Comparison of ENCODE assay signal across 15 mouse cellular contexts in the genomic region with DNA sequence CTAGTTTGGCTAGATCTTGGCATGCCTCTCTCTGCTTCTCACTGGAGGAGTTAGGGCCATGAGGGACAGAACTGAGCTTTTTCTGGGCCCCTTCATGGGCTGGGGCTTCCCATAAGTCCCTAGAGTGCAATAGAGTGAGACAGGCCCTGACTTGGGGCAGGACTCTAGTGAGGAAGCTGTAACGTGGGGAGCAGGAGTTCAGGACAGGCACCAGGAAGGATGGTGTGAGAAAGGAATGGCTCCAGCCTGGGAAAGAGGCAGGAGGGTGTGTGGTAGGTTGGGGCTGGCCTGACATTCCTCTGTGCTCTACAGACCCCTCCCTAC. TPM values are rescaled to one million over a fixed set of nuclear protein-coding genes. Genes with fewer than 3 reads are reported as not detected.
DNase-seq lines count a peak whose midpoint lies in the region; ATAC-seq and TF ChIP-seq lines count a peak whose summit lies in the region.
"Had no signal": no experiment of that assay in that cellular context is flagged by ENCODE, and none has a peak within 500 bp of the region (broad histone marks: within the 10 kb centered on the region; RNA-seq: fewer than 3 reads in every experiment).

No protein-coding gene starts in this region.

- H3K36me3 ChIP-seq in hindbrain, embryonic 13.5 days, result peaks cover 78% of the 10 kb centered on the region
- no peaks in the 10 kb centered on the region for H3K36me3 ChIP-seq in hindbrain, embryonic 11.5 days (ENCODE audit: control insufficient read depth, insufficient read depth, low read length)
- H3K36me3 ChIP-seq in midbrain, postnatal 0 days (ENCODE audit: insufficient read depth, low read length), result peaks cover 70% of the 10 kb centered on the region
- peaks cover 66% of the 10 kb centered on the region for H3K36me3 ChIP-seq in midbrain, embryonic 14.5 days (ENCODE audit: control insufficient read depth, insufficient read depth, low read length)
- H3K36me3 ChIP-seq in stomach, embryonic 16.5 days (ENCODE audit: control insufficient read depth, insufficient read depth, low read length), result 0 out of 2 replicates have a peak, but pooled peaks cover 11% of the 10 kb centered on the region

- no peak overlapping the region for H3K4me2 ChIP-seq in hindbrain, embryonic 13.5 days
- H3K4me2 ChIP-seq in hindbrain, embryonic 11.5 days (replicated peaks; ENCODE audit: low read depth, low read length), result no peak overlapping the region
- no peak overlapping the region for H3K4me2 ChIP-seq in midbrain, postnatal 0 days (ENCODE audit: low read depth, low read length, poor library complexity, severe bottlenecking)
- no peak overlapping the region for H3K4me2 ChIP-seq in midbrain, embryonic 14.5 days (ENCODE audit: low read length)
- H3K4me2 ChIP-seq in stomach, embryonic 16.5 days (ENCODE audit: low read depth, low read length), result no peak overlapping the region
- H3K4me2 ChIP-seq: embryonic facial prominence, embryonic 15.5 days; forebrain, embryonic 13.5 days; midbrain, embryonic 11.5 days had no signal

- H3K9me3 ChIP-seq in hindbrain, embryonic 13.5 days, result no peaks in the 10 kb centered on the region
- no peaks in the 10 kb centered on the region for H3K9me3 ChIP-seq in hindbrain, embryonic 11.5 days (ENCODE audit: control insufficient read depth, low read length)
- H3K9me3 ChIP-seq in midbrain, postnatal 0 days (ENCODE audit: low read length), result no peaks in the 10 kb centered on the region
- H3K9me3 ChIP-seq in midbrain, embryonic 14.5 days (ENCODE audit: control insufficient read depth, low read length), result no peaks in the 10 kb centered on the region
- H3K9me3 ChIP-seq in stomach, embryonic 16.5 days (replicated peaks; ENCODE audit: control insufficient read depth, low read length), result no peaks in the 10 kb centered on the region
- H3K9me3 ChIP-seq: embryonic facial prominence, embryonic 15.5 days; forebrain, embryonic 13.5 days had no signal

- 58% methylated on average over 1 of the region's 1 CpGs for WGBS in hindbrain, embryonic 13.5 days
- WGBS in hindbrain, embryonic 11.5 days, result 47% methylated on average over 1 of the region's 1 CpGs
- 59% methylated on average over 1 of the region's 1 CpGs for WGBS in midbrain, postnatal 0 days
- WGBS in midbrain, embryonic 14.5 days, result 60% methylated on average over 1 of the region's 1 CpGs
- 60% methylated on average over 1 of the region's 1 CpGs for WGBS in stomach, embryonic 16.5 days

- H3K9ac ChIP-seq in hindbrain, embryonic 13.5 days, result 0 out of 2 replicates have a peak overlapping the region, but pooled peaks have one; percentile 8
- no peak overlapping the region for H3K9ac ChIP-seq in hindbrain, embryonic 11.5 days (ENCODE audit: low read depth, low read length)
- 0 out of 2 replicates have a peak overlapping the region, but pooled peaks have one; percentile 2 for H3K9ac ChIP-seq in midbrain, postnatal 0 days (replicated peaks; ENCODE audit: low read length, poor library complexity, severe bottlenecking)
- no peak overlapping the region for H3K9ac ChIP-seq in midbrain, embryonic 14.5 days (replicated peaks; ENCODE audit: low read length)
- H3K9ac ChIP-seq in stomach, embryonic 16.5 days (ENCODE audit: low read length), result no peak overlapping the region
- H3K9ac ChIP-seq: embryonic facial prominence, embryonic 15.5 days; forebrain, embryonic 13.5 days had no signal

- H3K4me1 ChIP-seq in hindbrain, embryonic 13.5 days (replicated peaks), result peaks cover 3% of the 10 kb centered on the region
- H3K4me1 ChIP-seq in hindbrain, embryonic 11.5 days (replicated peaks; ENCODE audit: control insufficient read depth, insufficient read depth, low read length), result no peaks in the 10 kb centered on the region
- H3K4me1 ChIP-seq in midbrain, postnatal 0 days (ENCODE audit: insufficient read depth, low read length), result no peaks in the 10 kb centered on the region
- no peaks in the 10 kb centered on the region for H3K4me1 ChIP-seq in midbrain, embryonic 14.5 days (ENCODE audit: control insufficient read depth, insufficient read depth, low read length)
- no peaks in the 10 kb centered on the region for H3K4me1 ChIP-seq in stomach, embryonic 16.5 days (ENCODE audit: control insufficient read depth, insufficient read depth, low read length)
- H3K4me1 ChIP-seq: forebrain, embryonic 13.5 days had no signal

- peak; percentile 93 for DNase-seq in heart, adult 11 months
- no peak for DNase-seq in heart, postnatal 4 days
- no peak for DNase-seq in hindbrain, embryonic 11.5 days (ENCODE audit: low spot score)
- DNase-seq in midbrain, postnatal 0 days (ENCODE audit: low spot score), result no peak
- DNase-seq in midbrain, embryonic 14.5 days, result no peak
- no peak for DNase-seq in cerebellum, adult 9-10 months
- DNase-seq: adrenal gland, postnatal 25 days; B cell, adult 2 months; lung, postnatal 14 days; thymus, adult 2 months had no signal

- ATAC-seq in hindbrain, embryonic 13.5 days (ENCODE audit: low FRiP score), result no peak
- ATAC-seq in hindbrain, embryonic 11.5 days (ENCODE audit: low FRiP score), result no peak
- ATAC-seq in midbrain, postnatal 0 days (ENCODE audit: low FRiP score), result no peak
- no peak for ATAC-seq in midbrain, embryonic 14.5 days (ENCODE audit: low FRiP score, low TSS enrichment)
- no peak for ATAC-seq in stomach, embryonic 16.5 days (ENCODE audit: insufficient read depth, low FRiP score)
- ATAC-seq: forebrain, embryonic 13.5 days had no signal

- H3K27ac ChIP-seq in hindbrain, embryonic 13.5 days, result peak overlapping the region; percentile 40; the same call in 1 of the 2 replicates
- no peak overlapping the region for H3K27ac ChIP-seq in hindbrain, embryonic 11.5 days (ENCODE audit: low read depth, low read length)
- no peak overlapping the region for H3K27ac ChIP-seq in midbrain, postnatal 0 days (ENCODE audit: low read depth, low read length)
- H3K27ac ChIP-seq in midbrain, embryonic 14.5 days (replicated peaks; ENCODE audit: low read depth, low read length), result no peak overlapping the region
- H3K27ac ChIP-seq in stomach, embryonic 16.5 days (ENCODE audit: low read length), result peak overlapping the region; percentile 44; the same call in 1 of the 2 replicates
- H3K27ac ChIP-seq: embryonic facial prominence, embryonic 15.5 days; forebrain, embryonic 13.5 days had no signal

- no peak for TF ChIP-seq CTCF in midbrain, postnatal 0 days (IDR thresholded peaks at IDR 0.05)

- H3K4me3 ChIP-seq in hindbrain, embryonic 13.5 days, result no peak overlapping the region
- no peak overlapping the region for H3K4me3 ChIP-seq in hindbrain, embryonic 11.5 days (ENCODE audit: low read depth, low read length)
- no peak overlapping the region for H3K4me3 ChIP-seq in midbrain, postnatal 0 days (ENCODE audit: low read depth, low read length)
- no peak overlapping the region for H3K4me3 ChIP-seq in midbrain, embryonic 14.5 days (replicated peaks; ENCODE audit: low read depth, low read length)
- no peak overlapping the region for H3K4me3 ChIP-seq in stomach, embryonic 16.5 days (replicated peaks; ENCODE audit: low read length)
- H3K4me3 ChIP-seq: embryonic facial prominence, embryonic 15.5 days; forebrain, embryonic 13.5 days had no signal

- H3K27me3 ChIP-seq in hindbrain, embryonic 13.5 days, result no peaks in the 10 kb centered on the region
- no peaks in the 10 kb centered on the region for H3K27me3 ChIP-seq in hindbrain, embryonic 11.5 days (ENCODE audit: control insufficient read depth, insufficient read depth, low read length)
- no peaks in the 10 kb centered on the region for H3K27me3 ChIP-seq in midbrain, postnatal 0 days (ENCODE audit: insufficient read depth, low read length)
- no peaks in the 10 kb centered on the region for H3K27me3 ChIP-seq in midbrain, embryonic 14.5 days (ENCODE audit: control insufficient read depth, insufficient read depth, low read length)
- H3K27me3 ChIP-seq in stomach, embryonic 16.5 days (ENCODE audit: control insufficient read depth, insufficient read depth, low read length), result no peaks in the 10 kb centered on the region
- H3K27me3 ChIP-seq: embryonic facial prominence, embryonic 15.5 days; forebrain, embryonic 13.5 days had no signal

RNA-seq across cellular contexts. Expression of a gene that starts 26.5 kb away (rescaled TPM):
- 10 to 100 TPM; 14.3 to 15.3 TPM for total RNA-seq in heart, postnatal 4 days (2021)
- polyA plus RNA-seq in hindbrain, embryonic 13.5 days (2015; fragmentation: Nextera tagmentation; extraction: Ambion mirVana), result 28.6 and 29.3 TPM in 2 replicates
- polyA plus RNA-seq in hindbrain, embryonic 11.5 days (2014; fragmentation: Nextera tagmentation; extraction: Ambion mirVana), result 29.6 and 30.9 TPM in 2 replicates
- 23.1 and 24.3 TPM in 2 replicates for total RNA-seq in midbrain, postnatal 0 days (2014; rRNA removed)
- 18.8 TPM in 2 replicates for polyA plus RNA-seq in midbrain, postnatal 0 days (2015; fragmentation: Nextera tagmentation; extraction: Ambion mirVana)
- 33.9 and 34.3 TPM in 2 replicates for polyA plus RNA-seq in midbrain, embryonic 14.5 days (2014; fragmentation: Nextera tagmentation; extraction: Ambion mirVana)
- polyA plus RNA-seq in stomach, embryonic 16.5 days (2015; fragmentation: Nextera tagmentation; extraction: Ambion mirVana), result 13.7 and 13.9 TPM in 2 replicates

Comparison
In these comparisons a context has a peak if more than half of its experiments do, and no peak if none do; other contexts are left out.
1. H3K27ac ChIP-seq: peak in hindbrain, embryonic 13.5 days (single experiment) and stomach, embryonic 16.5 days (single experiment); none in hindbrain, embryonic 11.5 days (single experiment), midbrain, postnatal 0 days (single experiment) and midbrain, embryonic 14.5 days (single experiment).
2. H3K9ac ChIP-seq: peak in hindbrain, embryonic 13.5 days (single experiment) and midbrain, postnatal 0 days (single experiment); none in hindbrain, embryonic 11.5 days (single experiment), midbrain, embryonic 14.5 days (single experiment) and stomach, embryonic 16.5 days (single experiment).